Mouse (Mus musculus): Measurements from ENCODE around the gene Bmper. TPM values are rescaled to one million over a fixed set of nuclear protein-coding genes. Genes with fewer than 3 reads are reported as not detected.

Gene Bmper
- total RNA-seq, 2 experiments from 2014 or later: 3.2 to 4.6 TPM

DNA sequence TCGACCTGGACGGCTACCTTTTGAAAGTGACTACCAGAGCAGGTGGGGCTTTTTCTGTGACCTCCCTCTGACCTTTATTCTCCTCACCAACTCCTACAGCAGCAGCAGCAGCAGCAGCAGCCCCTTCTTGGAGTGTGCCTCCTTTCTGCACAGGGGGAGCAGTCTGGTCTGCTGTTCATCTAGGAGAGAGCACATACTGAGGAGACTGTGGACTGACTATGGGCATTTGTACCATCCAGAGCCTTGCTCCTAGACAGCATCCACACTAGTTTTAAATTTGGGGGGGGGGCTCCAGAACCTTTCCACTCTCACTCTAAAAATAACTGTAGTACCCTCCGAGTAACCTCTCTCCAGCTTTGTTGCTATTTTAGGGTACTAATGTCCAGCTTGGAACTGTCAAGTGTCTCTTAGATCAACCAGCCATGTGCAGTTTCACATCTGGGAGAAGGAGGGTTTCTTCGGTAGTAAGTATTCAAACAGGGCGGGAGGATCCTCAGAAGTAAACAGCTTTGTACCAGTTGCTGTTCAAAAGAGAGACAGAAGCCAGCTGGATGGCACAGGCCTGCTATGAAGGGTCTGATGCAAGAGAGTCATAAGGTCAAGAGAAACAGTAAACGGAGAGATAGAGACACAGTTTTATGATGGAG lies 176.9 kb downstream of the Bmper start:
- Histone ChIP-seq H3K4me3 (no peak overlapping the region), H3K27ac (no peak overlapping the region)
- no peak for TF ChIP-seq CTCF (conservative IDR thresholded peaks at IDR 0.05)
- no peak for DNase-seq (ENCODE audit: low spot score in 2 of 2)

DNA sequence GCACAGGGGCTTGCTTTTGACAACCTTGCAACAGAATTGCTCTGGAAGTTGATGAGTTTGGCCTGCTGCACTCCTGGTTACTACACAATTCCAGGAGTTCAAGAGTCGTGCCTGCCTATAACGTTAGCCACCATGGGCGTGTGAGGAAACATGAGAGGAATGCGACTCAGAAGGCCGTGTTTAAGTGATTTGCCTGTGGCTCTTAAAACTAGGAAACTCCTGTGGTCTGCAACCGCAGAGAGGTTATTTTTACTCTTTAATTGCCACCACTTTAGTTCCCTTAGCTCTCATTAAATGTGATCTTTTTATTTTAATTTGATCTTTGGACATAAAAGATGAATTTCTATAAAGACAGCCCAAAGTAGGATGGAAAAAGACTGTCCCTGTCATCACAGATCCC lies 184.5 kb downstream of the Bmper start:
- no peak for DNase-seq (ENCODE audit: low spot score in 2 of 2)
- Histone ChIP-seq H3K27ac (no peak overlapping the region), H3K4me3 (no peak overlapping the region)
- no peak for TF ChIP-seq CTCF (conservative IDR thresholded peaks at IDR 0.05)

DNA sequence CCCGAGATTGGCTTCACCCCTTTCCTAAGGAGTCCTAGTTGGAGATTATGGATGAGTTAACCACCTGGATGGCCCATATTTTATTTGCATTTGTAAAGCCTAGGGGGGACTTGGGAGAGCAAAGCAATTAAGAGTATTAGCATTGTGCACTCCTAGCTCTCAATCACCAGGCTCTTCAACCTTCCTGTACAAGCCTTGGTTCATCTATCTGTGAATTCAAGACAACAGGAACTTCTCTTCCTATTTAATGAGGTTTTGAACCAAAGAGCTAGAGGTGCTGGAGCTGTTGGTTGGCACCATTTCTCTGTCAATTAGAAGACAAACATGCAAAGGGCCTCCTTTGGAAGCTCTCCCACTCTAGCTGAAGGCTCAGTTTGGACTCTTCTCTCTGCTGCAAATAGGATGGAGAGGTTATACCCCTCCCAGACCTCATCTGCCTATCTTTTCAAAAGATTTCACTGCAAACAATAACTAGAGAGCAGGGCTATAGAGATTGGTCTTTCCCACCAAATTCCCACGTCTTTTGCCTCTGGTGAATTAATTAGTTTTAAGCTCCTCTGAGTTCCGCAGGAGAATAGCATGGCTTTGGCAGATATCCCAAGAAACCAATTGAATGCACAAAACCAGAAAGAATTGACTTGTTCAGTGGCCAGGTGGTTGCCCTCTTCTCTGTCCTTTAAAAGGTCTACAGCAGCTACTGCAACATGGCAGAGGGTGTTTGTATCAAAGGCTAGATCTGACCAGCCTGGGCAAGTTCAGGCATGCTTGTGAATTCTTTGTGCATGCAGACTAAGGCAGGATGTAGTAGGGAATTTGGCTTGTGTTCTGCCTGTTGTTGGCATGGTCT lies 185.3 kb downstream of the Bmper start:
- DNase-seq (ENCODE audit: low spot score in 2 of 2): no peak
- no peak overlapping the region for H3K27ac ChIP-seq
- H3K4me3 ChIP-seq: no peak overlapping the region
- no peak for TF ChIP-seq CTCF (conservative IDR thresholded peaks at IDR 0.05)

DNA sequence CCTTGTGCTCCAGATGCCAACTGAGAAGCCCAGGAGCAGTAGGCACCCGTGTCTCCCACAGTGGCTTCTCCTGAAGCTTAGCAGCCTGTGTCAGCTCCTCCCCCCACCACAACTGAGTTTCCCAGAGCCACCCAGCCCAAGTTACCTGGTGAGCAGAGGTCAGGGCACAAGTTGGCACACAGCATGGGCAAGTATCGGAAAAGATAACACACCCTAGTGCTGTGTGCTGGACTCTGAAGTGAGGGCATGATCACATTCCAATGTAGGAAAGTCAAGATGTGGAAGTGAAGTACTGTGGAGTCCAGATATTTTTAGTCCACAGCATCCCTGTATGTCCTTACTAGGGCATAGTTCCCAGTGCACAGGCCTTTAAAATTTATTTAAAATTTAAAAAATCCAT lies 187.7 kb downstream of the Bmper start:
- no peak for DNase-seq (ENCODE audit: low spot score in 2 of 2)
- H3K27ac ChIP-seq: no peak overlapping the region
- no peak overlapping the region for H3K4me3 ChIP-seq
- TF ChIP-seq CTCF (conservative IDR thresholded peaks at IDR 0.05): no peak

DNA sequence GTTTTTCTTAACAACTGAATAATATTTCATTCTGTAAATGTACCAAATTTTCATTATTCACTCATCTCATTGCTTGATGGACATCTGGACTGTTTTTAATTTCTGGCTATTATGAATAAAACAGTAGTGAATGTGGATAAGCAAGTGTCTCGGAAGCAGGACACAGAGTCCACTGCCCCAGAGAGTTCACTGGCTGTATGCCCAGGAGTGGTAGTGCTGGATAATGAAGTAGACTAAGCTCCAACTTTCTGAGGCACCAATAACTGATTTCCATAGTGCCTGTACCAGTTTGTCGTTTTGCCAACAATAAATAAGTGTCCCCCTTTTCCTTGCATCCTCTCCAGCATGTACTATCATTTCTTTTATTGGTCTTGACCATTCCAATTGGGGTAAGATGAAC lies 190.1 kb downstream of the Bmper start:
- no peak overlapping the region for H3K27ac ChIP-seq
- H3K4me3 ChIP-seq: no peak overlapping the region
- no peak for TF ChIP-seq CTCF (conservative IDR thresholded peaks at IDR 0.05)
- DNase-seq (ENCODE audit: low spot score in 2 of 2): no peak

DNA sequence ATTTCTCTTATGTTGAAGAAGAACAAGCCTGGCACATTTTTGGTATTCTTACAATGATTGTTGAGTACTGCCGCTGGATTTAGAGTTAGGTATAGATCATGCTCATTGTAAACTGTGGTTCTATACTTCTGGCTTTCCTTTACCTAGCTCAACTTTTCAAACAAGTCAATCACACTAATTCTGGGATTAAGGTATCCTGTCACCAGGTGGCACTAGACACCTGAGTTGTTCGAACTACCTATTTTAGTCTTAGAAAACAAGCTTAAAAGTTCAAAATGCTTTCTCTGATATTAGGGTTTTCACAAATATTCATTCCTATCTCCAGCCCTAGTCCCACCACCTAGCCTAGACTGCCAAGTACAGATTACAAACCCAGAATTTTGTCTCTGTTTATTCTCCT lies 196.2 kb downstream of the Bmper start:
- no peak overlapping the region for H3K27ac ChIP-seq
- DNase-seq (ENCODE audit: low spot score in 2 of 2): no peak
- peak; percentile 35; the same call in 1 of the 2 replicates for TF ChIP-seq CTCF (conservative IDR thresholded peaks at IDR 0.05)
- no peak overlapping the region for H3K4me3 ChIP-seq

DNA sequence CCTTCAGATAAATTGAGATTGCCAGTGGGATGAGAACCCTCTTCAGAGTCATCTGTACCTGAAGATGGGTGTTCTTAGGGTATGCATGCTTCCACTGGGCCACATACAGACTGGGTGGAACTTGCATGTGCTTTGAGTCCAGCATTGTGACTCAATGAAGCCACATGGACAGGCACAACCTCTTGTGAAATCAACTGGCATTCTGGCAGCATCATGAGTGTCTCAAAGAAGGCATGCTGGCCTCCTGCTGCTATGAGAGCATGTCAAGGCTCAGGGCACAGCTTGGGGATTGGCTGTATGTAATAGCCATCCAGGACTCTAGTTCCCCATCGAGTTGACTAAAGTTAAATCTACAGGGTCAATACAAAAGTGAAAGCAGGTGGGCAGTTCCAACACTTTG lies 200.9 kb downstream of the Bmper start:
- H3K4me3 ChIP-seq: no peak overlapping the region
- TF ChIP-seq CTCF (conservative IDR thresholded peaks at IDR 0.05): no peak
- DNase-seq (ENCODE audit: low spot score in 2 of 2): no peak

DNA sequence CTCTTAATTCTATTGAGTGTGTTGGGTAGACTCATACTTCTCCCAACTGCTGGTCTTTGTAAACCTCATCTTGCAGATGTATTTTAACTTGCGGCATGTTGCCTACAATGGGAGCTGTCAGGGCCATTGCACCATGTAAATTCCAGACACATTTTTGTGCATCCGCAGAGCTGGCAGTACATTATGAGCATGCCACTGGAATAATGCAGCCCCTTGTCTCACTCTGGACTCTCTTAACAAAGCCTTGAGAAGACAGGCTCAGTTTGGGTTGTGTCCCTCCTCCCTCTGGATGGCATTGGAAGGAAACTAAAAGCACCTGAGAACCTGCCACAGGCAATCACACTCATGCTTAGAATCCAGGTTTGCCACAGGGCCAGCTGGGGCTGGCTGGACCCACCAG lies 209.8 kb downstream of the Bmper start:
- no peak overlapping the region for H3K27ac ChIP-seq
- no peak overlapping the region for H3K4me3 ChIP-seq
- no peak for TF ChIP-seq CTCF (conservative IDR thresholded peaks at IDR 0.05)
- no peak for DNase-seq (ENCODE audit: low spot score in 2 of 2)

More for the DNA sequence above, 200.9 kb downstream of the Bmper start:
- H3K27ac ChIP-seq: no peak overlapping the region

DNA sequence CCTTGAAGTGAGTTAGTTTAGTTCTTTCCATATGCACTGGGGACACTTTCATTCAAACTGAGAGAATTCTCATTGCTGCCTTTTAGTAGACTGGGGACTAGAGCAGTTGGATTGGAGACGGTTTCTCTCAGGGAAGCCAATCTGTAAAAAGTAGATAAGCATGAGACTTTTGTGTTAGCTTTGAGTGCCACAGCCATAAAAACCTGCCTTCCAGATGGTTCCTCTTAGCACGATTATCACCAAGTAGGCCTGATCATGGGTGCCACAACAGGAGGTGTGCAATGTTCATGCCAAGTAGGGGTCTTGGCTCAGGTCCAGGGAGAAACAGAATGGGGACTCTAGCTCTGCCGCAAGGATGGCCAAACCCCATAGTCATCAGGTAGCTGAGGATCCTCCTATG lies 210.4 kb downstream of the Bmper start:
- no peak for DNase-seq (ENCODE audit: low spot score in 2 of 2)
- no peak overlapping the region for H3K4me3 ChIP-seq
- TF ChIP-seq CTCF (conservative IDR thresholded peaks at IDR 0.05): no peak
- no peak overlapping the region for H3K27ac ChIP-seq

DNA sequence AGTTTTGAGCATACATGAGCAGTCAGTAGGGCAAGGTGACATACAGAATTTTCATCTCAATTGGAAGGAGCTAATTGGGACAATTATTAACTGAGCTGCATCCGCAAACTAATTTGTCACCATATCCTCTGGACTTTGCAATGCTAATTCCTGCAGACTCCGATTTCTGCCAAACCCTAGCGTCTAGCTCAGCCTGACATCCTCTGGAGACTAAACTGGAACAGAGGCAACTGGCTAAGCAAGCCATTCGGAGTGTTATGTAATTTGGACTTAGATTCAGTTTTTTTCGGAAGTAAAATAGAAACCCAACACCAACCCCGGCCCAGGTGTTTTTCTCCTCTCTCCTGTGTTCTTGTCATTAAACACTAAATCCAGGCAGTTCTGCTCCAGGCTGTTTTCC lies 213.9 kb downstream of the Bmper start:
- TF ChIP-seq CTCF (conservative IDR thresholded peaks at IDR 0.05): no peak
- H3K4me3 ChIP-seq: no peak overlapping the region
- DNase-seq (ENCODE audit: low spot score in 2 of 2): no peak
- no peak overlapping the region for H3K27ac ChIP-seq

DNA sequence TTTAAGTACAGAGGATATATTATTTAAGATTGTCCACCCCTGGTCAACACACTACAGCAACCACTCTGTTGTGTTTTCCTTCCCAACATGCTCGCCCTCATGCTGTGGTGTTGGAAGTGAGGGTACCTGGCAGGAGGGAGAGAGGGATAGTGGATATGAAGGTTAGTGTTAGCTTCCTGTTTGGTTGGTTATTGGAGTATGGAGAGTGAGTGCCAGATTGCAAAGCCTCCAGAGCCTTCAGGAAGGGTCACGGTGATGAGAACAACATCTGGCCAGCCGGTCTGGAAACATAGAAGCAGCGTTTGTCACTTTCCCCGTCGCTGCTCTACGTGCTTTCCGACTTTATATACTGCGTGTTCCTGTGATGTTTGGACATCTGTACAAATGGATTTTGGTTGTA lies 215.8 kb downstream of the Bmper start:
- no peak for TF ChIP-seq CTCF (conservative IDR thresholded peaks at IDR 0.05)
- H3K27ac ChIP-seq: no peak overlapping the region
- no peak for DNase-seq (ENCODE audit: low spot score in 2 of 2)
- H3K4me3 ChIP-seq: no peak overlapping the region

DNA sequence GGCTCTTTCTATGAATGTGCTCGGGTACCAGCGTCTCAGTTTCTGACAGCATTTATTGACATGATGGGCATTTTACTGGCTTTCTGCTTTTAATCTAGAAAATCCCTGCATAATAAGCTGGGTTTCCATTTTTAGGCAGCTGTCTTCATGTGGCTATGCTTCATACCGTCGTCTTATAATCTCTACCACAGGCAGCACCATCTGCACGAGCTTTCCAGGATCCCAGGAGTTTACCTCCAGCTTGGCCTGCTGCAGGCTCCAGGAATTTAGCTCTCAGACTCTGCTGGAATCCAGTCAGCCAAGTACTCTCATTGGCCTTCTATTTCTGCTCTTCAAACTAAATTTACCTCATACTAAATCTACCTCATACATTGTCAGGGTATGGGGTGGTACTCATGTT lies 219.3 kb downstream of the Bmper start:
- Histone ChIP-seq H3K4me3 (no peak overlapping the region), H3K27ac (no peak overlapping the region)
- DNase-seq (ENCODE audit: low spot score in 2 of 2): no peak
- TF ChIP-seq CTCF (conservative IDR thresholded peaks at IDR 0.05): no peak

DNA sequence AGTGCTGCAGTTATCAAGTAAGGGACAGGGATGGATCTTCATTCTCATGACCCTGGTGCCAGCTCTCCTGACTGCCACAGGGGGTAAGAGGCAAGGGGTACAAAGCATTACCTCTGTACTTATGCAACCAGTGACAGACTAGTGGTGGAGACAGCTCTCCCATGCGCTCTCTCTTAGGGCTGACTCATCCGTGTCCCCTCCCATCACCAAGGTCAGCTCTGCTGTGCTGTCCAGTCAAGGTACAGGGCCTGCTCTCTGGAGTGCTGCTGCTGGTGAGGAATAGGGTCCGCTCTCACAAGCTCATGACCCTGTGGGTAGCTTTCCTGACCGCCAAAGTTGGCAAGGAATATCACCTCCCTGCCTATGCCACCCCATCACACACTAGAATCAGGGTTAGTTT lies 222.1 kb downstream of the Bmper start:
- Histone ChIP-seq H3K27ac (no peak overlapping the region), H3K4me3 (no peak overlapping the region)
- no peak for DNase-seq (ENCODE audit: low spot score in 2 of 2)
- no peak for TF ChIP-seq CTCF (conservative IDR thresholded peaks at IDR 0.05)
